Mouse (Mus musculus) midbrain, embryonic 14.5 days (tissue): ENCODE data around the gene Tfap4. TPM values are rescaled to one million over a fixed set of nuclear protein-coding genes. Genes with fewer than 3 reads are reported as not detected.

Experiments
- ATAC-seq: fragments of 200-750 bp; cut with Nextera tagmentation; 2 replicates; pipeline ENCODE4 v1.8.0; 2017; ENCODE audit warnings: moderate number of reproducible peaks, moderate library complexity; ENCODE audit not compliant: low FRiP score, low TSS enrichment
- DNase-seq: peaks from one replicate; pipeline ENCODE4 v3.0.0-alpha.2; 2015
- H3K27ac ChIP-seq: fragments of 300-500 bp; sonication (generic); replicated peaks from 2 replicates; pipeline ENCODE4 v1.5.1; 2014; ENCODE audit warnings: mild to moderate bottlenecking, low read depth, low read length, moderate library complexity
- H3K27me3 ChIP-seq: fragments of 300-500 bp; sonication (generic); 2 replicates; pipeline ENCODE4 v1.6.1; 2014; ENCODE audit warnings: low read length, control low read depth, mixed read lengths; ENCODE audit not compliant: control insufficient read depth, insufficient read depth
- H3K36me3 ChIP-seq: fragments of 300-500 bp; sonication (generic); 2 replicates; pipeline ENCODE4 v1.6.1; 2014; ENCODE audit warnings: low read length, control low read depth; ENCODE audit not compliant: control insufficient read depth, insufficient read depth
- H3K4me1 ChIP-seq: fragments of 300-500 bp; sonication (generic); 2 replicates; pipeline ENCODE4 v1.6.1; 2014; ENCODE audit warnings: mild to moderate bottlenecking, antibody characterized with exemption, low read length, control low read depth; ENCODE audit not compliant: control insufficient read depth, insufficient read depth
- H3K4me2 ChIP-seq: fragments of 300-500 bp; sonication (generic); 2 replicates; pipeline ENCODE4 v1.6.1; 2014; ENCODE audit warnings: mild to moderate bottlenecking, low read length, moderate library complexity
- H3K4me3 ChIP-seq: fragments of 300-500 bp; sonication (generic); replicated peaks from 2 replicates; pipeline ENCODE4 v1.5.1; 2014; ENCODE audit warnings: low read depth, low read length
- H3K9ac ChIP-seq: fragments of 300-500 bp; sonication (generic); replicated peaks from 2 replicates; pipeline ENCODE4 v1.6.1; 2014; ENCODE audit warnings: mild to moderate bottlenecking, low read length, moderate library complexity
- H3K9me3 ChIP-seq: fragments of 300-500 bp; sonication (generic); 2 replicates; pipeline ENCODE4 v1.6.1; 2016; ENCODE audit warnings: low read length, control low read depth, mixed read lengths; ENCODE audit not compliant: control insufficient read depth
- WGBS: fragments of 180-500 bp; shearing (Covaris S2); extraction: QIAGEN DNeasy Blood & Tissue Kit; methylation state at CpG from one replicate; pipeline ENCODE4 v1.1.7; 2014; 5-methylcytosine and 5-hydroxymethylcytosine counted together
- polyA plus RNA-seq: library from polyadenylated mRNA; unstranded; fragments of >200 nt; fragmentation: Nextera tagmentation; extraction: Ambion mirVana; gene quantifications from 2 replicates; pipeline ENCODE4 v1.2.1, GENCODE M21; 2014

Tfap4 gene
- polyA plus RNA-seq, 1 experiment from 2014 or later = 8.9 TPM

GRCm38 (mm10) chr16:4551056-4551455 is 8.6 kb downstream of the Tfap4 start:
- Histone ChIP-seq H3K4me3 (no peak overlapping the region), H3K4me1 (no peaks in the 10 kb centered on the region), H3K9me3 (no peaks in the 10 kb centered on the region), H3K27me3 (no peaks in the 10 kb centered on the region), H3K4me2 (no peak overlapping the region), H3K9ac (no peak overlapping the region; the same call in 1 of the 2 replicates), H3K36me3 (peaks cover 20% of the 10 kb centered on the region), H3K27ac (no peak overlapping the region)
- peak; percentile 40 for ATAC-seq
- 38% methylated on average over 13 of the region's 13 CpGs for WGBS
- peak; percentile 88 for DNase-seq

- H3K27ac ChIP-seq = no peak overlapping the region
- no peaks in the 10 kb centered on the region for H3K4me1 ChIP-seq
- 93% methylated on average over 18 of the region's 18 CpGs for whole genome bisulfite sequencing
- no peak overlapping the region for H3K4me3 ChIP-seq
- H3K9me3 ChIP-seq = no peaks in the 10 kb centered on the region
- DNase-seq (no peak), ATAC-seq (no peak)
- H3K9ac ChIP-seq = no peak overlapping the region
- H3K36me3 ChIP-seq = peaks cover 33% of the 10 kb centered on the region
- H3K27me3 ChIP-seq = no peaks in the 10 kb centered on the region
- H3K4me2 ChIP-seq = no peak overlapping the region
These were observed 10.5 kb downstream of the Tfap4 start for GRCm38 (mm10) chr16:4548953-4549688.

GRCm38 (mm10) chr16:4547611-4548010 is 12.0 kb downstream of the Tfap4 start:
- WGBS = 95% methylated on average over 5 of the region's 5 CpGs
- no peak for ATAC-seq
- no peak overlapping the region for H3K27ac ChIP-seq
- no peaks in the 10 kb centered on the region for H3K9me3 ChIP-seq
- H3K4me1 ChIP-seq = no peaks in the 10 kb centered on the region
- no peak overlapping the region for H3K9ac ChIP-seq
- H3K27me3 ChIP-seq = no peaks in the 10 kb centered on the region
- peaks cover 33% of the 10 kb centered on the region for H3K36me3 ChIP-seq
- no peak overlapping the region for H3K4me2 ChIP-seq
- no peak overlapping the region for H3K4me3 ChIP-seq
- DNase-seq = no peak

GRCm38 (mm10) chr16:4546838-4547237 is 12.8 kb downstream of the Tfap4 start:
- WGBS = 92% methylated on average over 8 of the region's 8 CpGs
- H3K4me3 ChIP-seq = no peak overlapping the region
- no peak overlapping the region for H3K4me2 ChIP-seq
- no peaks in the 10 kb centered on the region for H3K9me3 ChIP-seq
- peaks cover 33% of the 10 kb centered on the region for H3K36me3 ChIP-seq
- no peak overlapping the region for H3K27ac ChIP-seq
- ATAC-seq (no peak), DNase-seq (no peak)
- no peaks in the 10 kb centered on the region for H3K27me3 ChIP-seq
- no peak overlapping the region for H3K9ac ChIP-seq
- peaks cover 4% of the 10 kb centered on the region; the same call in 1 of the 2 replicates for H3K4me1 ChIP-seq

GRCm38 (mm10) chr16:4544845-4545244 is 14.8 kb downstream of the Tfap4 start:
- ATAC-seq = no peak
- H3K9ac ChIP-seq = no peak overlapping the region
- H3K27ac ChIP-seq = no peak overlapping the region
- no peaks in the 10 kb centered on the region for H3K9me3 ChIP-seq
- no peak for DNase-seq
- H3K4me3 ChIP-seq = no peak overlapping the region
- peaks cover 4% of the 10 kb centered on the region; the same call in 1 of the 2 replicates for H3K4me1 ChIP-seq
- 81% methylated on average over 9 of the region's 9 CpGs for WGBS
- H3K36me3 ChIP-seq = peaks cover 28% of the 10 kb centered on the region
- no peak overlapping the region for H3K4me2 ChIP-seq
- H3K27me3 ChIP-seq = no peaks in the 10 kb centered on the region

- H3K27ac ChIP-seq = no peak overlapping the region
- WGBS = 73% methylated on average over 3 of the region's 3 CpGs
- no peaks in the 10 kb centered on the region for H3K27me3 ChIP-seq
- DNase-seq = no peak
- H3K4me1 ChIP-seq = peaks cover 4% of the 10 kb centered on the region; the same call in 1 of the 2 replicates
- peaks cover 19% of the 10 kb centered on the region; the same call in 1 of the 2 replicates for H3K36me3 ChIP-seq
- H3K9ac ChIP-seq = no peak overlapping the region
- no peaks in the 10 kb centered on the region for H3K9me3 ChIP-seq
- no peak for ATAC-seq
- H3K4me3 ChIP-seq = no peak overlapping the region
- H3K4me2 ChIP-seq = no peak overlapping the region
These were observed 16.4 kb downstream of the Tfap4 start for GRCm38 (mm10) chr16:4543266-4543665.

- H3K27ac ChIP-seq = 0 out of 2 replicates have a peak overlapping the region, but pooled peaks have one; percentile 57
These were observed 17.3 kb downstream of the Tfap4 start for GRCm38 (mm10) chr16:4542236-4542774.

GRCm38 (mm10) chr16:4541501-4542198 is 18.0 kb downstream of the Tfap4 start, which contains the start of gene Srl:
Srl (minus strand) TSS chr16:4541816.
- ATAC-seq (peak; percentile 97), DNase-seq (peak; percentile 99)
- Histone ChIP-seq H3K4me3 (peak within 1 kb of the TSS; percentile 51), H3K4me1 (peaks cover 4% of the 10 kb centered on the region; the same call in 1 of the 2 replicates), H3K9ac (peak within 1 kb of the TSS; percentile 50), H3K4me2 (peak within 1 kb of the TSS; percentile 57), H3K27me3 (no peaks in the 10 kb centered on the region), H3K36me3 (peaks cover 13% of the 10 kb centered on the region; the same call in 1 of the 2 replicates), H3K27ac (peak within 1 kb of the TSS; percentile 57; the same call in 1 of the 2 replicates), H3K9me3 (no peaks in the 10 kb centered on the region)
- WGBS = 1% methylated on average over 43 of the region's 43 CpGs

More at GRCm38 (mm10) chr16:4542236-4542774, 17.3 kb downstream of the Tfap4 start:
- H3K4me1 ChIP-seq = peaks cover 4% of the 10 kb centered on the region; the same call in 1 of the 2 replicates
- H3K36me3 ChIP-seq = peaks cover 17% of the 10 kb centered on the region; the same call in 1 of the 2 replicates
- DNase-seq = no peak
- WGBS = 47% methylated on average over 7 of the region's 7 CpGs
- ATAC-seq = no peak
- no peaks in the 10 kb centered on the region for H3K27me3 ChIP-seq
- no peaks in the 10 kb centered on the region for H3K9me3 ChIP-seq
- H3K4me3 ChIP-seq = peak overlapping the region; percentile 51
- H3K9ac ChIP-seq = peak overlapping the region; percentile 30; the same call in 1 of the 2 replicates
- H3K4me2 ChIP-seq = peak overlapping the region; percentile 57
